27 mouse cellular contexts compared by ENCODE assay signal in genomic region chr7:54818606-54819005, GRCm38 (mm10). TPM values are rescaled to one million over a fixed set of nuclear protein-coding genes. Genes with fewer than 3 reads are reported as not detected.
DNase-seq lines count a peak whose midpoint lies in the region; ATAC-seq and TF ChIP-seq lines count a peak whose summit lies in the region.
"Had no signal": no experiment of that assay in that cellular context is flagged by ENCODE, and none has a peak within 500 bp of the region (broad histone marks: within the 10 kb centered on the region; RNA-seq: fewer than 3 reads in every experiment).

No protein-coding gene starts in this region.

- no peak overlapping the region for H3K4me3 ChIP-seq in olfactory bulb, adult 2 months (ENCODE audit: insufficient read depth, low read depth, low read length)
- H3K4me3 ChIP-seq in hindbrain, embryonic 13.5 days = no peak overlapping the region
- H3K4me3 ChIP-seq in heart, embryonic 11.5 days (ENCODE audit: low read depth, low read length) = no peak overlapping the region

- intact Hi-C loops in left cerebral cortex, postnatal 25 days (cut with DNase I) = no loop called here

- no peaks in the 10 kb centered on the region for H3K4me1 ChIP-seq in olfactory bulb, adult 2 months (ENCODE audit: control insufficient read depth, insufficient read depth, low read length)
- H3K4me1 ChIP-seq in hindbrain, embryonic 13.5 days (replicated peaks) = no peaks in the 10 kb centered on the region
- H3K4me1 ChIP-seq in heart, embryonic 11.5 days (ENCODE audit: control insufficient read depth, insufficient read depth, low read length) = no peaks in the 10 kb centered on the region

- no peak overlapping the region for H3K4me2 ChIP-seq in hindbrain, embryonic 13.5 days
- H3K4me2 ChIP-seq in heart, embryonic 11.5 days = no peak overlapping the region

- H3K27me3 ChIP-seq in hindbrain, embryonic 13.5 days = no peaks in the 10 kb centered on the region
- no peaks in the 10 kb centered on the region for H3K27me3 ChIP-seq in heart, embryonic 11.5 days (ENCODE audit: control insufficient read depth, insufficient read depth, low read length)
- H3K27me3 ChIP-seq: CH12.LX, Patski had no signal

- no peak overlapping the region for H3K9ac ChIP-seq in hindbrain, embryonic 13.5 days
- no peak overlapping the region for H3K9ac ChIP-seq in heart, embryonic 11.5 days (ENCODE audit: low read depth, low read length)

- no peaks in the 10 kb centered on the region for H3K9me3 ChIP-seq in hindbrain, embryonic 13.5 days
- no peaks in the 10 kb centered on the region for H3K9me3 ChIP-seq in heart, embryonic 11.5 days (replicated peaks; ENCODE audit: control insufficient read depth, low read length)
- H3K9me3 ChIP-seq: G1E had no signal

- TF ChIP-seq CTCF in olfactory bulb, adult 2 months (IDR thresholded peaks at IDR 0.05; ENCODE audit: insufficient read depth, low read depth, low read length) = no peak

- H3K36me3 ChIP-seq in hindbrain, embryonic 13.5 days = no peaks in the 10 kb centered on the region
- no peaks in the 10 kb centered on the region for H3K36me3 ChIP-seq in heart, embryonic 11.5 days (ENCODE audit: control insufficient read depth, insufficient read depth, low read length)
- H3K36me3 ChIP-seq: G1E had no signal

- no peak for TF ChIP-seq POLR2A in olfactory bulb, adult 2 months (IDR thresholded peaks at IDR 0.05; ENCODE audit: insufficient read depth, low read depth, low read length)

- ATAC-seq in hindbrain, embryonic 13.5 days (ENCODE audit: low FRiP score) = no peak
- no peak for ATAC-seq in heart, embryonic 11.5 days (replicated peaks; ENCODE audit: insufficient number of reproducible peaks, low FRiP score, low TSS enrichment)
- ATAC-seq: activated CD4-positive, CD25-positive, alpha-beta regulatory T cell, adult 4 months; CD4-positive, CD25-positive, alpha-beta regulatory T cell, adult 4 months; Patski had no signal

- DNase-seq in 416B (ENCODE audit: low read depth) = peak; percentile 9
- peak; percentile 64 for DNase-seq in Muller cell, postnatal 12 days (ENCODE audit: inconsistent ontology term)
- peak; percentile 71 for DNase-seq in brain, adult 2 months (ENCODE audit: low read depth, low spot score)
- DNase-seq in thymus, postnatal 4 days = no peak
- DNase-seq in left cerebral cortex, postnatal 25 days (ENCODE audit: low spot score in 2 of 2) = no peak
- DNase-seq: adrenal gland, adult 2 months; adrenal gland, adult 8-10 months; adrenal gland, postnatal 10 days; adrenal gland, postnatal 14 days; adrenal gland, postnatal 25 days; adrenal gland, postnatal 36 days; B cell, adult 2 months; cerebellum, adult 11 months; cerebellum, adult 11-12 months; cerebellum, adult 18-20 months; cerebellum, adult 2 months; cerebellum, adult 8-10 months had no signal

- peak overlapping the region; percentile 91 for H3K27ac ChIP-seq in olfactory bulb, adult 2 months (ENCODE audit: insufficient read depth, low read depth, low read length)
- H3K27ac ChIP-seq in hindbrain, embryonic 13.5 days = no peak overlapping the region
- no peak overlapping the region for H3K27ac ChIP-seq in heart, embryonic 11.5 days (ENCODE audit: low read depth, low read length)

RNA-seq across cellular contexts. Expression of gene Luzp2, which starts 16.7 kb away (rescaled TPM):
- not detected in 2 replicates for polyA plus RNA-seq in olfactory bulb, adult 2 months (2012; ENCODE audit: insufficient read depth, insufficient read length, low replicate concordance, missing spikeins)
- 26.9 and 29.0 TPM in 2 replicates for polyA plus RNA-seq in hindbrain, embryonic 13.5 days (2015; fragmentation: Nextera tagmentation; extraction: Ambion mirVana)
- 0.73 and 1.7 TPM in 2 replicates for polyA plus RNA-seq in heart, embryonic 11.5 days (2014; fragmentation: Nextera tagmentation; extraction: Ambion mirVana)
- total RNA-seq in left cerebral cortex, postnatal 25 days (2021) = 100 to 1,000 TPM; 101 to 104 TPM
- total RNA-seq: CH12.LX, MEL had no signal
- polyA plus RNA-seq: activated CD4-positive, CD25-positive, alpha-beta regulatory T cell, adult 4 months; C2C12; G1E had no signal

Comparison
In these comparisons a context has a peak if more than half of its experiments do, and no peak if none do; other contexts are left out.
1. DNase-seq: peak in 416B (single experiment), Muller cell, postnatal 12 days (single experiment) and brain, adult 2 months (single experiment); none in thymus, postnatal 4 days (single experiment) and left cerebral cortex, postnatal 25 days (0 of 2).
2. RNA of gene Luzp2, which starts 16.7 kb away (polyA plus RNA-seq): not detected in olfactory bulb, adult 2 months and 26.9 to 29.0 TPM in hindbrain, embryonic 13.5 days; 0.73 to 1.7 TPM in heart, embryonic 11.5 days; every median in the first group is over 10 times any median in the second.